Mouse (Mus musculus) MEL-GATA-1-ER (cell line): ENCODE measurements around the gene Rpl18a.
"Not testable (repeated sequence)": the region's sequence is repeated elsewhere in the genome, so short reads cannot be mapped to it uniquely, and the experiment has no call there.

Experiments
- DNase-seq: peaks from one replicate; pipeline ENCODE4 v3.0.0-alpha.2; 2012; ENCODE audit warnings: low read depth; ENCODE audit errors: extremely low read depth

Gene Rpl18a

DNA sequence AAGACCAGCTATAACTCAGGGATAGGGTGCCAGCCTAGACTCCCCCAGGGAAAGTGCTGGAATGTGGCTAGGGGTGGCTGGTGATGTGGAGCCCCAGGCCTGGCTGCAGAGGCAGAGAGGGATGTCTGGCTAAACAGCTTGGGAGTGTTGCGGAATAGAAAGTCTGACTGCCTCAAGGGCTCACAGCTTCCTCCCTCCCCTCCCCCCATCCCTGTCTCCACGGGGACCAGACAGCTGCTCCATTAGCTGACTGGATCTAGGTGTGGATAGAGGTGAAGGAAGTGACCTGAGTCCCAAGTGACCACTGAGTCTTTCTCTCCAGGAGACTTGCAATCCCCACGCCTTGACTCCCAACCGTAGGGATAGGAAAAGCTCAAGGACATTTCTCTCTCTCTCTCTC, 5.9 kb upstream of the Rpl18a start:
- no peak for DNase-seq

DNA sequence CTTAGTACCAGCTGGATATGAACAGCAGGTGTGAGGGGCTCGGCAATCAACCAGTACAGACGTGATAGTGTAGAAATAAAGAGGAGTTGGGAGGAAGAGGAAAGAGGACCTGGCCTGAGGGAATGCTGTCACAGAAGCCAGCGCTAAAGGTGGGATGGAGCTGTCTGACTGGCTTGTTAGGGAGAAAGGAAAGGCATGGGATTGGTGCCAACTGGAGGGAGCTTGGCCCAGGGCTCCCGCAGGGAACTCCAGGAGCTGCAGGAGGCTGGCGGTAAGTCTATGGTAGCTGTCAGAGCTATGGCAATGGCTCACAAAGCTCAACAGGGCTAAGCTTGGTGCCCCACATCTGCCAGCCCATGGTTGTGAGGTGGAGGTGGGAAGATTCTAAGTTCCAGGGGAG, 5.0 kb upstream of the Rpl18a start:
- DNase-seq = no peak

DNA sequence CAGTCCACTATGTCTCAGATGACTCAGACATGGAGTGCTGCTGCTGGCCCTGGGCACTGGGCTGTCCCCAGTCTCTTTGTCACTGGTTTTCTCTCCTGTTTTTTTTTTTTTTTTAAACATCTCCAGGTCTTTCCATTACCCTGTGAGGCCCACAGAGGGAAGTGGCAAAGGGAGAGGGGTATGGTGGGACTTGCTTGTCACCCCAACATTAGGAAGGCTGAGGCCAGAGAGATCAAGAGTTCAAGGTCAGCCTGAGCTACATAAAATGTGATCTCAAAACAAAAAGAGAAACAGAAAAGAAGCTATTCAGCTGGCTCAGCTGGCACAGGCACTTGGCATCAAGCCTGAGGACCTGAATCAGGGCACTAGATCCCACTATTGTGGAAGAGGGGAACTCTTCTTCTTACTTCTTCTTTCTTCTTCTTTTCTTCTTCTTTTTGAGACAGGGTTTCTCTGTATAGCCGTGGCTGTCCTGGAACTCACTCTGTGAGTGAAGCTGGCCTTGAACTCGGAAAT, 3.7 kb upstream of the Rpl18a start:
- DNase-seq = no peak

DNA sequence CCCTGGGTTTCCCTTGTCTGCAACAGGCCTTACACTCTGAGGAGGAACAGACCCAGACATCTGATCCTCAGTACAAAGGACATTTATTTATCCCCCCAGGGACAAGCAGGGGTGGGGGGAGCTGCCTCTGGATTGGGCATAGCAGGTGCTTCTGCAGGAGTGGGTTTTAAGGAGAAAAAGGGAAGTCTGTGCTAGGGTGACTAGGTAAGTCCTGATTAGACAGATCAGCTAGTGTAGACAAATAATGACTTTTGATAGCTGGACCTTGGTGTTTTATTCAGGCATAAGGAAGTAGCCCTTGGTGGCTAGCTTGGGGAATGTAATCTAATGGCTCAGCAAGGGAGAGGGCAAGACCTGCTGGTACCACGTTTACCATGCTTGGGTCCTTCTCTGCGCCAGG, 2.0 kb upstream of the Rpl18a start:
- DNase-seq = peak; percentile 45

DNA sequence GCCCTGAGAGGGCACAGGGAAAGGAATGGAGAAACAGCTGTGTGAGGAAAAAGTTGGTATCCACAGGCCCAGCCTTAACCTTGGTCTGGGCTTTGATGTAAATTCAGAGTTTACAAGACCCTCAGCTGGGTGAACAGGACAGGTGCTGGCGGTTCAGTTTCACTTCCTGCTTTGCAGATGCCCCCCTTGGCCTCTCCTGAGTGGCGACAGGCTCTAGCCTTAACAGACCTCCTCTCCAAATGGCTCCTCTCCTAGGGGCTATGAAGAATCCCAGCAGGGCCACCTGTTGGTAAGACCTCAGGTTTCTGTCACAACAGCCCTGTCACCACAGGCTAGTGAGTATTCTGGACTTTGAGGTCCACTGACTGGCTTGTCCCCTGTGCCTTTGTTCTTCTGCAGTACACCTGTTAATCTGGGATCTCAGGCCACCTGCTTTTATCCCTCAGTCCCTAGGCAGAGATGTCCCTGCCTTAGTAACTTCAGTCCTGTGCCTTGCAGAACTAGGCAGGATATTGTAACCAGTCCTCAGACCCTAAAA, 1.5 kb upstream of the Rpl18a start:
- no peak for DNase-seq

DNA sequence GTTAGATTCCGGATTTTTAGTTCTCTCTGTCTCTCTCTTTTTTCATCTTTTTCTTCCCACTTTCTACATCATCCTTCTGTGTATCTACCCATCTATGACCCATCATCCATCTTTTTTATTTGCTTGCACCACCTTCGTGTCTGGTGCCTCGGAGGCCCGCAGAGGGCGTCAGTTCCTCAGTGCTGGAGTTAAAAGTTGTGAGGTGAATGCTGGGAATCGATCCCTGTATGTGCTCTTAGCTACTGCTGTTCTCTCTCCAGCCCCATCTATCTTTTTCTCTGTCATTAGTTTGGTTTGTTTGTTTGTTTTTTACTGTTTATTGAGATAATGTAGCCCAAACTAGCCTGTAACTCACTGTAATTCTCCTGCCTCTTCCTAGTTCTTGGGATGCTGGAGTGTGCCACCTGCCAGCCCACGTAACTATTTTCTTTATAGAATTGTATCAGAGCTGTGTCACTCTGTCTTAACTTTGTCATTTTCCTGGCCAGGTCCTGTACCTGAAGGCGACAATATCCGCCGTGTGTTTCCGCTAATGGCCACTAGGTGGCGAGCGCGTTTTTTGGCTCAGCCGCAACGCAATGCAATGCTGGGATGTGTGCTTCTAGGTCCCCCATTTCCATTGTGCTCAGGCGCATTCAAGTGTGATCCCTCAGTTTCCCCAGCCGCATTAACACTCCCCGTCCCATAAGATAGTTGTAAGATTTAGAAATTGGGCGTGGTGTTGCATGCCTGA, 635 bp upstream of the Rpl18a start:
- peak; percentile 67 for DNase-seq

DNA sequence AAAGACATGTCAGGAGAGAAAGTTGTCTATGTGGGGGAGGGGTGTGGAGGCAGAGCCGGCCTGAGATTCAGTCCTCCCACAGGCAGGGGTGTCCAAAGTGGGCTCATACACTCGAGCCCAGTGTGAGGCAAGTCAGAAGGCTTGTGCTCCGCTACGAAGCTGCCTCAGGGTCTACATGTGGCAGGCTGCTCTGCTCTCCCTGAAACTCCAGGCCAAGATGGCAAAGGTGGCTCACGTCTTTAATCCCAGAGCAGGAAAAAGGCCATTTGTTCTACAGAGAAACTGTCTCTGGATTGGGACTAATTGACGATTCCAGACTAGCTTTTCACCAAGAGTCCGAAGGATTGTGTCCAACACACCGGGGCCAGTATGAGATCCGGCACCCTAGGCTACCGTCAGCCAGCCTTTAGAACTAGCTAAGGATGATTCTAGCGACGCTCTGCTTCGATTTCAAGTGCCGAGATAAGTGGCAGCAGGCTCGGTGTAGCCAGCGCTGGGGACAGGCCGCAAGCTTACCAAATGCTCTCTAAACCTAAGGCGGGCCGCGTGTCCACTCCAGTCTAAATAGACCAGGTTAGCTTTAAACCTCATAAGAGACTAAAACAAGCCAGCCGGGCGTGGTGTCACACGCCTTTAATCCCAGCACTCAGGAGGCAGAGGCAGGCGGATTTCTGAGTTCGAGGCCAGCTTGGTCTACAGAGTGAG, 744 bp downstream of the Rpl18a start:
- DNase-seq = no peak

DNA sequence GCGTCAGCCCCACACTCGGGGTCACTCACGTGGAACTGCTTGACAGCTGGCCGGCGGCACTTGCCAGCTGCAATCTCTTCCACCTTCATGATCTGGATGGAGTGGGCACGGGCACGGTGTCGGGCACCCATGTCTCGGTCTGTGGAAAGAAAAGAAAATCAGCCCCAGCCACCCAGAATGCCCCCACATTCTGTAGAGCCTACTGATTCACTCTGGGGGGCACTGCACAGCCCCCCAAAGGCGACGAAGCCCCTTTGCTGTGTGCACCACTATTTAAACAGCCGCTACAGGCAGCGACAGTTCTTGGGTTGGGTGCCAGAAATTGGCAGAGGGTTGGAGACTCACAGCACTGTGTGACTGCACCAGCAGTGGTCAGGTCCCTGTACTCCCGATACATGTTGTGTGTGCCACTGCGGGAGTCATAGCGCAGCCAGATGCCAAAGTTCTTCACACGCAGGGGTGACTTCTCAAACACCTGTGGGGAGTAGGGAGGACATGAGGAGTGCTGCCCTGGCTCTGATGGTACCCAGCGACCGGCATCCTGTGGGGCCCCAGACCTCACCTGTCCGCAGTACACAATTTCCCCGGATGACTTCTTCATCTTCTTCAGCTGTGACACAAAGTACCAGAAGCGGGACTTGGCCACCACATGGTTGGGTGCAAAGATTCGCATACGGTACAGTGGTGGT, 1.5 kb downstream of the Rpl18a start:
- not testable (repeated sequence) for DNase-seq

DNA sequence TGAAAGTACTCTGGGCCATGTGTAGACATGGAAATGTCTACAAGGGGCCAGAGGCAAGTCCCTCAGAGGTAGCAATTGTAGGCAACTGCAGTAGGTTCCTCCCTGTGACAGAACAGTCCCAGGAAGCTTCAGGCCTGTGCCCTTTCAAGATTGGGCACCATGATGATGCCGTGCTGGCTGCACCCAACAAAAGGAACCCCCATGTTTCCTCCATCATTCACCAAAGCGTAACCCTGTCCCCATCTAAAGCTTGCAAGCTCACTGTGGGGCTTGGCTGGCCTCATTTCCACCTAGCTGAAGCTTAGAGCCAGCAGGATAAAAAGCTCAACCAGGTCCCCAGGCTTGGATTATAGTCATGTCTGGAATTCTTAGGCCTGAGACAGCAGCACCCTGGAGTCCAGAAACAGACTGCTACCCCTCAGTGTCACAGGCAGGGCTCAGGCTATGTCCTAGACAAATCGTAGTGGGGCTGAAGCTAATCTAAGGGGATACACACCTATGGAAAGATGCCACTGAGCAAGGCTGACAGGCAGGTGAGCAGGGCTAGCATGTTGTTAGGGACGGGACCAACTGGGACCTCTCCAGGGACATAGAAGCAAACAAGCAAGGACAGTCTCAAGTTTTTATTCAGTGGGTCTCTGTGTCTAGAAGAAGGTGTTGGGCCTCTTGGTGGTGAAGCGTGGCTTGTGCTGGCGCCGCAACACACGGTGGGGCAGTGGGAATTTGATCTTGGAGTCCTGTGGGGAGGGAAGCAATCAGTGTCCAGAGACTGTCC, 2.3 kb downstream of the Rpl18a start:
- no peak for DNase-seq

DNA sequence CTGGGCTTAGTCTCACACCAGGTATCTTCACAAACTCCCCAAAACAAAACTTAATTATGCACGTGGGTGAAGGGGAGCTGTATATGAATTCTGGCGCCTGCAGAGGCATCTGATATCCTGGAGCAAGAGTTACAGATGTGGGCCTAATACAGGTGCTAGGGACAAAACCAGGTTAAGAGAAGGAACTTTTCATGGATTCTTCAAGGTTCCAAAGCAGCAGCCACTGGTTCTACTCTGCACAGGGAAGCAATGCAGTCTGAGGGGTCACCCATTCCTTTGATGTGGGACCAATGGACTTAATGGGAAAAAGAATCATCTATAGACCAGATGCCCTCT, 2.9 kb downstream of the Rpl18a start:
- no peak for DNase-seq

DNA sequence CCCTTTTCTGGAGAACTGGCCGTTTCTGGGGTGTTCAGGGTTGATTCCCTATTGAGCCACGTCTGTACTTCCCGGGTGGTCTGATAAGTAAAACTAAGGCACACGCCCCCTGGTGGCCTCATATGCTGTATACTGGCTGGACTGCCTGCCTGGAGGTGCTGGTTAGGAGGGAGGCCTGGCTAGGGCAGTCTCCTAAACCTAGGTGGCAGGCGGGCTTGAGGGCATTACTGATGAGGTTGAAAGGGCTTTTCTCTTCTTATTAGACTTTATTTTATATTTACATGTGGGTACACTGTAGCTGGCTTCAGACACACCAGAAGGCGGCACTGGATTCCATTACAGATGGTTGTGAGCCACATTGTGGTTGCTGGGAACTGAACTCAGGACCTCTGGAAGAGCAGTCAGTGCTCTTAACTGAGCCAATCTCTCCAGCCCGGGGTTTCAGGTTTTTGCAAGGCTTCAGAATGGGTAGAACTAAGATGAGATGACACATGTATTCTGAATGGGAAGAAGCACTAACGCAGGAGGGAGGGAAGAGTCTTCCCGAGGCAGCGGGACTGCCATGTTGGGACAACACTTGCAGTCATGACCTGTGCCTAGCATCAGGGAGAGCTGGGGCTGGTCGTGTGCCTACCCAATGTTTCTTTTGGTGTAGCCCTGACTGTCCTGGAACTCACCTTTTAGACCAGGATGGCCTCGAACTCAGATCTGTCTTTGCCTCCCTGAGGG, 3.4 kb downstream of the Rpl18a start:
- peak; percentile 76 for DNase-seq

DNA sequence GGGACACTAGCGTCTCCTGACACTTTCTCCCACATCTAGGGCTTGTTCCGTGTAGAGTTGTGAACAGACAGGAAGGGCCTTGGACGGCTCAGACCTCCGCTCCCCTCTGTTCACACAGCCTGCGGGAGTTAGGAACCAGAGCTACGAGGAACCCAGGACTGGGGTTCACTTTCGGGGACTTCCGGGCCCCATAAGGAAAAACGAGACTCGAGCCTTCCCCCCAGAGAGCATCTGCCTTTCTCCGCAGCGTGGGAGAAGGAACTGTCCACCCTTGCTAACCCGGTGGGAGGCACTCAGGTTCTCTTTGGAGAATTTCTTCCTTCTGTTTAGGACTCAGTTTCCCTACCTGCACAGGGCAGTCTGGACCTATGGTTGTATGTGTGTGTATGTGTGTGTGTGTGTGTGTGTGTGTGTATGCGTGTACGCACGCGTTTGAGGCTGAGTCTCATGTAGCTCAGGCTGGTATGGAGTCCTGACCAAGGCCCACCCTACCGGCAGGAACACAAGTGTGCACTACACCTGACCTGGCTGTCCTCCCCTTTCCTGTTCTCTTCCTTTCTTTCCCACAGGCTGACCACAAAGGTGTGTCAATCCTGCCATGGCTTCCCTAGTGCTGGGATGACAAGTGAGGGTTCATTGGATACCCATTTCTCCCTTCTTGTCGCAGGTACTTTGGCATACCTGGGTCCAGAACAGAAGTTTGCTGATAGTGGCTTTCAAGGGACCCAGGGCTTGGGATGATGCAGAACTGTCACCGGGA, 4.1 kb downstream of the Rpl18a start:
- no peak for DNase-seq

DNA sequence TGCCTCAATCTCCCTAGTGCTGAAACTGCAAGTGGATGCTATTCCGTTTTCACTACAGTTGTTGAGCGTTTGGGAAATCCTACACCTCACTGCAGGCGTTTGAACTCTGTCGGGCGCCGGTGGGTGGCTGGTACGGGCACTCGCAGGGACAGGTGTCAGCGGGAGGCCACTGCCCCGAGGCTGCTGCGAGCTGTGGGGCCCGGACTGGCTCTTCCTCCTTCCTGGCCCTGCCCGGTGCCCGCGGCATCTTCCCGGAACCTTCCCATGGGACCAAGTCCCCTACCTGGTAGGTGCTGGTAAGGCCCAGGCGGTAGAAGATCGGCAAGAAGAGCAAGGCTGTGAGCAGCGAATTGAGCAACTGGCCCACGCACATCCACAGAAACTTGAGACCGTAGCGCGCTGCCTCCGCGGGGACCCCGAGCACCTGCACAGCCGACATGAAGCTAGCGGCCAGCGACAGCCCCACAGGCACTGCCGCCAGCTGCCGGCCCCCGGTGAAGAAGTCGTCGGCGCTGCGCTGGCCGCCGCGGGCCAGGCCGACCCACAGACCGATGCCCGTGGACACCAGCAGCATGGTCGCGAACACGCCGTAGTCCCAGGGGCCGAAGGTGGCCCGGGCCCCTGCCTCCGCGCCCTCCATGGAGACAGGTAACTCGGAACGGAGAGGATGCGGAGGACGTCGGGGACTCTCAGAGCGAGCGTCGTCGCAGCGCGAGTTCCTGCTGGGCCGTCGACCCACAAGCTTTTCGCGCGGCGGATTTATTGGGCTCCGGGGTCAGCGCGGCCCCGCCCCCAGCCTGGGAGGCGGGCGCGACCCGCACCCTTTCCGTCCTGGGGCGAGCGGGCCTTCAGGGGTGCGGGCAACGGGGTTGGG, 5.0 kb downstream of the Rpl18a start, which contains the start of gene Slc5a5:
Gene Slc5a5 (minus strand): TSS at position 736 of the 874 bp plus-strand sequence.
- no peak for DNase-seq

DNA sequence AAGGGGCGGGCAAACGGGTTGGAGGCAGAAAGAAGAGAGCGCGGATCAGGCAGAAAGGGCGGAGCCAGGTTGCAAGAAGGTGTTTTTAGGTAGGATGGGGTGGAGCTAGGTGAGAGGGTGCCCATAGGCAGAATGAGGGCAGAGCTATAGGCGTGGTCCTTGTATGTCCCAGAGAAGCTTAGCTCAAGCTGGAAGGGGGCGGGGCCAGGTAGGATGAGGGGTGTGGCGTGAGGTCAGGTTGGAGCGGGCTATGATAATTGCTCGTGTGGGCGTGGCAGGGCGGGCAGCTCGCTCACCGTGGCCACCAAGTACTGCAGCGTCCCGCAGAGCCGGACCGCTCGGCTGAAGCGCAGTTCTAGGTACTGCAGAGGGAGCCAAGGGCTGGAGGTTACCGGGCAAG, 5.9 kb downstream of the Rpl18a start:
- DNase-seq = no peak

DNA sequence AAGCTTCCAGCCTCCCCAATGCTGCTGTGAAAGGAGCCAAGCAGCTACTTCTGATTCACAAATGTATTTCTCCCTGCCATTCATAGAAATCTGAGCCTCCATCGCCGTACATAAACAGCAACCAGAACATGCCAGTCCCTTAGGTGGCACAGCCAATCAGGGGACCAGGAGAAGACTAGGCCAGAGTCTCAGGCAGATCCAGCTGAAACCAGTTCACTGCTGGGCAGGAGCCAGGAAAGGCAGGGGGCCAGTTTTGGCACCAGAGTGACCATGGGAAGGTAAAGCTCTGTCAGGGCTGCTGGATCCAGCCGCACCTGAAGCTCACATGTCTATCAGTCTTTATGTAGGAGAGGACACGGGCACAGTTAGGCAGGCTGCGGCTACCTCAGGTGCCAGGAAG, 6.6 kb downstream of the Rpl18a start:
- no peak for DNase-seq

DNA sequence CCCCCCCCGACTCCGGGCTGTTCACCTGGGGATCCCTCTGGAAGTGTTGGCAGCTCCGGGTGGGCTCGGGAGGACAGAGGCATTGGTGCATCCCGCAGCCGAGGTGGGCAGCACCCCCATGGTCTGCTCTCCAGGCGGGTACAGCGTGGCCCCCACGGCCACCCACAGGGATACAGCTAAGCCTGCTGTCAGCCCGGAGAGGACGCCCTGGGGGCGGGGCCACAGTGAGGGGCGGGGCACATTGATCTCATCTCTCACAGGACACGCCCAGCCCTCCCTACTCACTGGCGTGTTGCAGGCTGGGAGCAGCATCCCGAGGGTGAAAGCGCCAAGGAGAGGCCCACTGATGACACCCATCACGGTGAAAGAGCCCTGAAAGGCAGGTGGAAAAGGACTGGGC, 9.5 kb downstream of the Rpl18a start:
- no peak for DNase-seq

DNA sequence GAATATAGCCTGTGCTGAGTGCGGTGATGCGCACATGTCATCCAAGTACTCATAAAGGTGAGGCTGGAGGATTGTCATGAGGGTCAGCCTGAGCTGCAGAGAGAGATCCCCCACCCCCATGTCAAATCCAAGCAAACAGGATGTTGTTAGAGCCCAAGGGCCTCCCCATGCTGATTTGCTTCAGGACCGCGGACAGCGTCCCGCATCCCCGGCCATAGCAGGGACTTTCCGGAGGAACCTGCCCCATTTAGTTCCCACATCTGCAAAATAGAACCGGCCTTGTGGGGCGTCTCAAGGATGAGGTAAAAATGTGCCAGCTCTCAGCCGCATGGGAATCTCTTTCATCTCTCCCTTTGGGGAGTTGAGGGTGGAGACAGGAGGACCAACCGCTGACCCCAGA, 11.6 kb downstream of the Rpl18a start:
- DNase-seq = no peak

DNA sequence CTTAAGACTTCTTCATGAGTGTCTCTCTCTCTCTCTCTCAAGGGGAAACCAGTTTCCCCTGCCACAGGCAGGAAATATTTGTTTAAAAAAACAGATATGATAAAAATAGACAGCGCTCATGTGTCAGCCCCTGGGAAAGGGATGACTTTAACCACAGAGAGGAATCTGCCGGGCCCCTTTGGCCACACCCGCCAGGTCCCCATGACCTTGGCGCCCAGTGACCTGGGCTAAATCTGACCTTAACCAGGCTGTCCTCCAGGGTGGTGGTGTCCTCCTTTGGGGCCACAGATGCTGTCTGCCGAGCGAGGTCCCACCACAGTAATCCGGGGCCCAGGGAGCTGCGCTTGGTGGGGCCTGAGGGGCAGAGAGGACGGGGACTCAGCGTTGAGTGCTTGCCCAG, 12.5 kb downstream of the Rpl18a start:
- no peak for DNase-seq

DNA sequence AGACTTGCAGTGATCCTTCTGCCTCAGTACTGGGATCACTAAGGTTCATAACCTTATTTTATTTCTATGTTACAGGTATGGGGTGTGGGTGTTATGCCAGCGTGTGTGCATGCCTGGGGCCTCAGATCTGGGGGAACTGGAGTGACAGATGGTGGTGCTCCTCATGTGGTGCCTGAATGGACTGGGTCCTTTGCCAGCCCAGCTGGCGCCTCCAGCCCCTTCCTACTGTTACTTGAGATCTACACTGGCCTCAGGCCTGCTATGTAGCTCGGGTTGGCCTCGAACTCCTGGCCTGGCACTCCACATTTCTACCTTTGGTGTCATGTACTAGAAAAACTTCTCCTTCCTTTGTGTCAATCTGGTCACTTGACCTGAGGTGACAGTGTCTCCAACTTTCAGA, 13.0 kb downstream of the Rpl18a start:
- no peak for DNase-seq
